ENCODE assay signal across 11 mouse cellular contexts in genomic region chr11:97980531-97980966, GRCm38 (mm10). TPM values are rescaled to one million over a fixed set of nuclear protein-coding genes. Genes with fewer than 3 reads are reported as not detected.
DNase-seq lines count a peak whose midpoint lies in the region; ATAC-seq lines count a peak whose summit lies in the region.
"Had no signal": no experiment of that assay in that cellular context is flagged by ENCODE, and none has a peak within 500 bp of the region (broad histone marks: within the 10 kb centered on the region; RNA-seq: fewer than 3 reads in every experiment).

No protein-coding gene starts in this region.

- H3K36me3 ChIP-seq in lung, embryonic 15.5 days: no peaks in the 10 kb centered on the region
- H3K36me3 ChIP-seq in limb, embryonic 13.5 days: no peaks in the 10 kb centered on the region
- no peaks in the 10 kb centered on the region for H3K36me3 ChIP-seq in forebrain, embryonic 12.5 days (replicated peaks)
- H3K36me3 ChIP-seq in forebrain, embryonic 15.5 days: no peaks in the 10 kb centered on the region
- H3K36me3 ChIP-seq: neural tube, embryonic 12.5 days had no signal

- H3K9me3 ChIP-seq in lung, embryonic 15.5 days: no peaks in the 10 kb centered on the region
- no peaks in the 10 kb centered on the region for H3K9me3 ChIP-seq in limb, embryonic 13.5 days
- H3K9me3 ChIP-seq in forebrain, embryonic 12.5 days: no peaks in the 10 kb centered on the region
- H3K9me3 ChIP-seq in forebrain, embryonic 15.5 days: no peaks in the 10 kb centered on the region
- H3K9me3 ChIP-seq: neural tube, embryonic 12.5 days had no signal

- intact Hi-C loops in gastrocnemius, postnatal 14 days (cut with DNase I; ENCODE audit: low total_unique reads): no loop called here

- H3K4me1 ChIP-seq in lung, embryonic 15.5 days: peaks cover 7% of the 10 kb centered on the region
- H3K4me1 ChIP-seq in limb, embryonic 13.5 days: peaks cover 14% of the 10 kb centered on the region
- no peaks in the 10 kb centered on the region for H3K4me1 ChIP-seq in forebrain, embryonic 12.5 days
- no peaks in the 10 kb centered on the region for H3K4me1 ChIP-seq in forebrain, embryonic 15.5 days

- H3K27me3 ChIP-seq in lung, embryonic 15.5 days: peaks cover 15% of the 10 kb centered on the region
- H3K27me3 ChIP-seq in limb, embryonic 13.5 days: peaks cover 17% of the 10 kb centered on the region
- peaks cover 24% of the 10 kb centered on the region for H3K27me3 ChIP-seq in forebrain, embryonic 12.5 days
- H3K27me3 ChIP-seq in forebrain, embryonic 15.5 days: peaks cover 16% of the 10 kb centered on the region

- H3K9ac ChIP-seq in lung, embryonic 15.5 days: no peak overlapping the region
- H3K9ac ChIP-seq in limb, embryonic 13.5 days: peak overlapping the region; percentile 21; the same call in 1 of the 2 replicates
- no peak overlapping the region for H3K9ac ChIP-seq in forebrain, embryonic 12.5 days
- no peak overlapping the region for H3K9ac ChIP-seq in forebrain, embryonic 15.5 days (replicated peaks)
- H3K9ac ChIP-seq: neural tube, embryonic 12.5 days had no signal

- 43% methylated on average over 9 of the region's 9 CpGs for WGBS in lung, embryonic 15.5 days
- 17% methylated on average over 9 of the region's 9 CpGs for WGBS in limb, embryonic 13.5 days
- 73% methylated on average over 9 of the region's 9 CpGs for WGBS in forebrain, embryonic 12.5 days
- WGBS in forebrain, embryonic 15.5 days: 71% methylated on average over 9 of the region's 9 CpGs

- no peak for DNase-seq in lung, postnatal 36 days
- DNase-seq in embryo, embryonic 10 days (ENCODE audit: low spot score): peak; percentile 45
- DNase-seq in gastrocnemius, postnatal 14 days: peak; percentile 77
- DNase-seq in adrenal gland, postnatal 25 days: no peak
- DNase-seq: kidney, postnatal 25 days had no signal

- no peak overlapping the region for H3K4me2 ChIP-seq in lung, embryonic 15.5 days
- H3K4me2 ChIP-seq in limb, embryonic 13.5 days (replicated peaks): peak overlapping the region; percentile 19; the same call in 1 of the 2 replicates
- H3K4me2 ChIP-seq in forebrain, embryonic 12.5 days: no peak overlapping the region
- no peak overlapping the region for H3K4me2 ChIP-seq in forebrain, embryonic 15.5 days (replicated peaks)
- H3K4me2 ChIP-seq: neural tube, embryonic 12.5 days had no signal

- H3K27ac ChIP-seq in lung, embryonic 15.5 days: no peak overlapping the region
- H3K27ac ChIP-seq in limb, embryonic 13.5 days: no peak overlapping the region; the same call in 1 of the 2 replicates
- no peak overlapping the region for H3K27ac ChIP-seq in forebrain, embryonic 12.5 days
- H3K27ac ChIP-seq in forebrain, embryonic 15.5 days (replicated peaks): no peak overlapping the region
- H3K27ac ChIP-seq: neural tube, embryonic 12.5 days had no signal

- ATAC-seq in lung, embryonic 15.5 days (ENCODE audit: borderline replicate concordance, extremely low read depth, low FRiP score, low TSS enrichment): peak; percentile 43; the same call in 1 of the 2 replicates
- peak; percentile 66 for ATAC-seq in limb, embryonic 13.5 days (ENCODE audit: low FRiP score, low read depth)
- ATAC-seq in forebrain, embryonic 12.5 days (ENCODE audit: low FRiP score): no peak
- ATAC-seq in forebrain, embryonic 15.5 days (replicated peaks): no peak
- ATAC-seq: lung, postnatal 0 days had no signal

- no peak overlapping the region for H3K4me3 ChIP-seq in lung, embryonic 15.5 days
- no peak overlapping the region for H3K4me3 ChIP-seq in limb, embryonic 13.5 days
- no peak overlapping the region for H3K4me3 ChIP-seq in forebrain, embryonic 12.5 days (replicated peaks)
- no peak overlapping the region for H3K4me3 ChIP-seq in forebrain, embryonic 15.5 days
- H3K4me3 ChIP-seq: neural tube, embryonic 12.5 days had no signal

RNA-seq across cellular contexts. Expression of gene Plxdc1, which starts 5.7 kb away (rescaled TPM):
- polyA plus RNA-seq in lung, embryonic 15.5 days (2015; fragmentation: Nextera tagmentation; extraction: Ambion mirVana): 0.89 and 1.3 TPM in 2 replicates
- 1 to 10 TPM; 6.2 to 8.0 TPM for total RNA-seq in gastrocnemius, postnatal 14 days (2021)
- polyA plus RNA-seq in limb, embryonic 13.5 days (2015; fragmentation: Nextera tagmentation; extraction: Ambion mirVana): 0.33 and 0.50 TPM in 2 replicates
- 0.22 and 0.33 TPM in 2 replicates for polyA plus RNA-seq in forebrain, embryonic 12.5 days (2016; fragmentation: Nextera tagmentation; extraction: Ambion mirVana)
- 0.65 and 0.89 TPM in 2 replicates for polyA plus RNA-seq in forebrain, embryonic 15.5 days (2015; fragmentation: Nextera tagmentation; extraction: Ambion mirVana)
- 13.4 and 20.9 TPM in 2 replicates for total RNA-seq in adrenal gland, postnatal 25 days (2021)

RNA-seq across cellular contexts. Expression of gene Arl5c, which starts 15.4 kb away (rescaled TPM):
- polyA plus RNA-seq in lung, embryonic 15.5 days (2015; fragmentation: Nextera tagmentation; extraction: Ambion mirVana): 6.8 and 9.0 TPM in 2 replicates
- total RNA-seq in gastrocnemius, postnatal 14 days (2021): under 1 TPM; 0.64 to 0.75 TPM
- polyA plus RNA-seq in limb, embryonic 13.5 days (2015; fragmentation: Nextera tagmentation; extraction: Ambion mirVana): 7.0 and 8.8 TPM in 2 replicates
- 7.0 and 7.8 TPM in 2 replicates for polyA plus RNA-seq in forebrain, embryonic 12.5 days (2016; fragmentation: Nextera tagmentation; extraction: Ambion mirVana)
- 6.9 and 7.0 TPM in 2 replicates for polyA plus RNA-seq in forebrain, embryonic 15.5 days (2015; fragmentation: Nextera tagmentation; extraction: Ambion mirVana)
- 0.79 TPM in 1 of 2 replicates, not detected in the other for total RNA-seq in adrenal gland, postnatal 25 days (2021)

RNA-seq across cellular contexts. Expression of gene Cacnb1, which starts 42.3 kb away (rescaled TPM):
- polyA plus RNA-seq in lung, embryonic 15.5 days (2015; fragmentation: Nextera tagmentation; extraction: Ambion mirVana): 4.9 and 5.2 TPM in 2 replicates
- total RNA-seq in gastrocnemius, postnatal 14 days (2021): 100 to 1,000 TPM; 281 to 311 TPM
- 20.0 and 20.7 TPM in 2 replicates for polyA plus RNA-seq in limb, embryonic 13.5 days (2015; fragmentation: Nextera tagmentation; extraction: Ambion mirVana)
- polyA plus RNA-seq in forebrain, embryonic 12.5 days (2016; fragmentation: Nextera tagmentation; extraction: Ambion mirVana): 22.5 and 29.3 TPM in 2 replicates
- polyA plus RNA-seq in forebrain, embryonic 15.5 days (2015; fragmentation: Nextera tagmentation; extraction: Ambion mirVana): 40.7 and 41.5 TPM in 2 replicates
- 7.4 and 10.4 TPM in 2 replicates for total RNA-seq in adrenal gland, postnatal 25 days (2021)

RNA-seq across cellular contexts. Expression of gene Rpl19, which starts 46.0 kb away (rescaled TPM):
- 1,039 and 1,081 TPM in 2 replicates for polyA plus RNA-seq in lung, embryonic 15.5 days (2015; fragmentation: Nextera tagmentation; extraction: Ambion mirVana)
- 100 to 1,000 TPM; 628 to 686 TPM for total RNA-seq in gastrocnemius, postnatal 14 days (2021)
- polyA plus RNA-seq in limb, embryonic 13.5 days (2015; fragmentation: Nextera tagmentation; extraction: Ambion mirVana): 1,012 and 1,039 TPM in 2 replicates
- 737 and 747 TPM in 2 replicates for polyA plus RNA-seq in forebrain, embryonic 12.5 days (2016; fragmentation: Nextera tagmentation; extraction: Ambion mirVana)
- 667 and 700 TPM in 2 replicates for polyA plus RNA-seq in forebrain, embryonic 15.5 days (2015; fragmentation: Nextera tagmentation; extraction: Ambion mirVana)
- 1,136 and 1,344 TPM in 2 replicates for total RNA-seq in adrenal gland, postnatal 25 days (2021)

Comparison
In these comparisons a context has a peak if more than half of its experiments do, and no peak if none do; other contexts are left out.
1. ATAC-seq: peak in lung, embryonic 15.5 days (single experiment) and limb, embryonic 13.5 days (single experiment); none in forebrain, embryonic 12.5 days (single experiment) and forebrain, embryonic 15.5 days (single experiment).
2. DNase-seq: peak in embryo, embryonic 10 days (single experiment) and gastrocnemius, postnatal 14 days (single experiment); none in lung, postnatal 36 days (single experiment) and adrenal gland, postnatal 25 days (single experiment).